Mouse (Mus musculus) layer of hippocampus, adult 9-11 months (tissue): Measurements from ENCODE around the gene Cdh22.

Source experiments
- DNase-seq: peaks from one replicate; pipeline ENCODE4 v3.0.0; 2022

The Cdh22 gene

GRCm38 (mm10) chr2:165234613-165235291, at the start of gene Cdh22:
Gene Cdh22 (minus strand): TSS chr2:165234853.
- DNase-seq: peak; percentile 67

GRCm38 (mm10) chr2:165284377-165284776, 49.7 kb upstream of the Cdh22 start:
- DNase-seq: no peak

- DNase-seq: no peak
Measured at GRCm38 (mm10) chr2:165283644-165284043, 49.0 kb upstream of the Cdh22 start.

DNA sequence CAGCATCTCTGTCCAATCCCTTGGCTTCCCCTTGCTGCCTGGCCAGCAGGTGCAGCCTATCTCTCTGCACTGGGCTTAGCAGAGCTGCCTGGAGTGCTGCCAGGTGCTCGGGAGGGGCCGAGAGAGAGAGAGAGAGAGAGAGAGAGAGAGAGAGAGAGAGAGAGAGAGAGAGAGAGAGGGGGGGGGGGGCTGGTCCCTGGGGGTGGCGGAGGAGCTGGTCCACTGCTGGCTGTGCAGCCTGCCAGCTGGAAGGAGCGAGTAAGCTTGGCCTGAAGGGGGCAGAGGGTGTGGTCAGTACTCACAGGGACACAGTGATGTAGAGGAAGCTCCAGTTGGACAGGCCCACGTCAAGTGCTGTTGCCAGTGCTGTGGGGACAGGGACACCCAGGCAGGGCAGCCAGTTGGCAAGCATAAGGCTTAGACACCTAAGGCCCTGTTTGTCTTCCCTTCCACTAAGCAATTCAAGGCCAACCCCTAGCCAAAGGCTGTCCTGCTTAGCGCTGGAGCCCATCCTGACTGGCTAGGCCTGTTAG, 47.2 kb upstream of the Cdh22 start:
- DNase-seq: no peak

DNA sequence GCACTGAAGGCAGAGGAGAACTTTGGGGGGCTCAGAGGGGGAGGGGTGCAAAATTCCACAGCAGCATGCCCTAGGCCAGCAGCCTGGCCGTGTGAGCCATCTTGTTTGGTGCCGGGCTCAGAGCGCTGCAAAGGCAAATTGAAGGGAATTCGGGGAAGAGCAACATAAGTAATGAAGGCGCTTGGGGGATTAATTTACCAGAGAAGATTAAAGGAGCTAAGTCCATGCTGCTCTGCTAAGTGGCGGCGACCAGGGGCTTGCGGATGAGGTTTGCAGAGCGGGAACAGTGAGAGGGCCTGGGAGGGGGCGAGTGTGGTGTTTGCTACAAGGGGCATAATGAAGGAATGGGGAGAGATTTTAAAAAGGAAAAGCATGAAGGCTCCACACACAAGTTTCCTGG, 44.7 kb upstream of the Cdh22 start:
- DNase-seq: no peak

DNA sequence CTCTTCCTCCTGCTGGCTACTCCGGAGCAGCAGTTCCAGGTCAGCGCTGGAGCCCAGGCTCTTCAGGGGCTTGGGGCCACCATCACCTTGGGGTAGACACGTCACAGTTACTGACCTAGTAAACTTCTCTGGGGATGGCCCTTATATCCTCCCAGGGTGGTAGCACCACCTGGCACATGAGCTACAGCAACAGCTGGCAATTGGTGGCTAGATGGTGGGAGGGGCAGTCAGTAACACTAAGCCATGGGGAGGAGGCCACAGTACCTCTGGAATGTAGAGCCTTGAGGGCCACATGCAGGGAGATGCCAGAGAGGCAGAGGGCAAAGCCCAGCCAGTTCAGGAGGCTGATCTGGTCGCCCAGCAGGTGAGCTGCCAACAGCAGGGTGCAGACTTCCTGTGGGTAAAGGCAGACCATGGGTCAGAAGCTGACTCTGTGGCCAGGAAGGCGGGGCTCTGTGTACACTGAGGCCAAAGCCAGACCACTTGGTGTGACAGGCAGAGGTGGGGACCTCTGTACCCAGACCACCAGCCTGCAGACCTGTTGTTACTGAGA, 42.6 kb upstream of the Cdh22 start:
- no peak for DNase-seq

- peak; percentile 61 for DNase-seq
Measured at GRCm38 (mm10) chr2:165275824-165276223, 41.2 kb upstream of the Cdh22 start.

DNA sequence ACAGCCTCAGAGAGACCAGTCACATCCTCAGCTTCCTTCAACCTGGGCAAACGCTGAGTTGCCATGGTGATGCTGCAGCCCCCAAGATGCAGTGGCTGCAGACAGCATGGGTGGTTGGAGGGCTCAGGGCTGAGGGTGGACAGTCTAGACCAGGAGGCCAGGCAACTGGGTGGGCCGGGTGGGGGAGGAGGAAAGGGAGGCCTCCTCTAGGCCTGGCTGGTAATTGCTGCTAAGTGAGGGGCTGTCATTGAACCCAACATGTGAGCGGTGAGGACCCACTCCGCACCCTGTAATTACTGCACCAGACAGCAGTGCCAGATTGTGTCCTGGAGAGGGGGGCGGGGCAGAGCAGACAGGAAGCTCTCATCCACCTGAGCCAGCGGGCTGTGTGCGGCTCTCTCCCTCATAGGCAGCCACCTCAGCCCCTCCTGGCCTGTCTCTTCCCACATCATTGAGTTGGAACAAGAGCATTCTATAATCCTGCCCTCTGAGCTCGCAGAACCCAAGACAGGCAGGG, 40.5 kb upstream of the Cdh22 start:
- no peak for DNase-seq

DNA sequence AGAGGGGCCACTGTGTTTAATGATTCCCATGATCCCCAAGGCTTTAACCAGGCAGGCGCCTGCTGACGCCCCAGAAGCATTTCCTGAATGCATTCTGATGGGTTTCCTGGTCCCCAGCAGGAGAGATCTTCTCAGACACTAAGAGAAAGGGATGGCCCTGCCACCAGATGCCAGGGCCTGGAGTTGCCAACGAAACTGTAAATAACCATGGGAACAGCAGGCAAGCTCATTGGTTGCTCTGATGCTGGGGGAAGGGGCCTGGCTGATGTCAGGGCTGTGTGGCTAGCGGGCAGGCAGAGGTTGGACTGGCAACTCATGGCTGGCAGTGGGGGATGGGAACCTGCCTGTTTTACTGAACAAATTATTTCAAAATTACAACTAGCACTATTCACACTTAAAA, 38.9 kb upstream of the Cdh22 start:
- DNase-seq: no peak

DNA sequence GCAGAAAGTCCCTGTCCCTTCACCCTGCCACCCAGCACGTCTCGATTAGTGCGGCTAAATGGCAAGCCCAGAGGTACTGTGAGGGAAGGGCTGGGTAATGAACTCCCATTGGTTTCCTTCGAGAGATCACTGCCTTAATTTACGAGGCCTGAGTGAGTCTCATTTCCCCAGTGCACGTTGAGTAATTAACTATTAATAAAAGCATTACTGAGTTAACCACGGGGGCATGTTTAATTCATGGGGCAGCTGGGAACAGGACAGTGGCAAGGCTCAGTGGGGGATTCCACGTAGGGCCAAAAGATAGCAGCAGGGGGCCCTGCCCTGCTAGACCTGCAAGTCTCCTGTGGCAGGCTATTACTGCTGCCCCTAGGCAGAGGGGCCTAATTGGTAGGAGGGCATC, 36.7 kb upstream of the Cdh22 start:
- no peak for DNase-seq

- no peak for DNase-seq
Measured at GRCm38 (mm10) chr2:165270858-165271257, 36.2 kb upstream of the Cdh22 start.

DNA sequence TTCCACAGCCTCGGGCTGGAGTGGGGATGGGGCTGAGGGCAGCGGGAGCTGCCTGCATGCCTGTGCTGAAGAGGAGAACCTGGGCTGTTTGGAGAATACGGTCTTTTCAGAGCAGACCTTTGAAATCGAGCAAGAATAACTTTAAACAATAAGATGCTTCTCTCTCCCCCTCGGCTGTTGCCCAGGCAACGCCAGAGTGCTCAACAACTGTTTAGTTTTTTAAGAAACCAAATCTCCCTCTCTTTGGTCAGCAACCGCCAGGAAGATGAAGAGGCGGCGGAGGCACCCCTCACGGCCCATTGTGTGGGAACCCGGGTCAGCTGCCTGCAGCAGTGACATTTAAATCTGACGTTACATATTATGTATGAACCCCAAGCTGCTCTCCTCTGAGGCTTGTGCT, 32.1 kb upstream of the Cdh22 start:
- DNase-seq: no peak

- no peak for DNase-seq
Measured at GRCm38 (mm10) chr2:165263861-165264260, 29.2 kb upstream of the Cdh22 start.

DNA sequence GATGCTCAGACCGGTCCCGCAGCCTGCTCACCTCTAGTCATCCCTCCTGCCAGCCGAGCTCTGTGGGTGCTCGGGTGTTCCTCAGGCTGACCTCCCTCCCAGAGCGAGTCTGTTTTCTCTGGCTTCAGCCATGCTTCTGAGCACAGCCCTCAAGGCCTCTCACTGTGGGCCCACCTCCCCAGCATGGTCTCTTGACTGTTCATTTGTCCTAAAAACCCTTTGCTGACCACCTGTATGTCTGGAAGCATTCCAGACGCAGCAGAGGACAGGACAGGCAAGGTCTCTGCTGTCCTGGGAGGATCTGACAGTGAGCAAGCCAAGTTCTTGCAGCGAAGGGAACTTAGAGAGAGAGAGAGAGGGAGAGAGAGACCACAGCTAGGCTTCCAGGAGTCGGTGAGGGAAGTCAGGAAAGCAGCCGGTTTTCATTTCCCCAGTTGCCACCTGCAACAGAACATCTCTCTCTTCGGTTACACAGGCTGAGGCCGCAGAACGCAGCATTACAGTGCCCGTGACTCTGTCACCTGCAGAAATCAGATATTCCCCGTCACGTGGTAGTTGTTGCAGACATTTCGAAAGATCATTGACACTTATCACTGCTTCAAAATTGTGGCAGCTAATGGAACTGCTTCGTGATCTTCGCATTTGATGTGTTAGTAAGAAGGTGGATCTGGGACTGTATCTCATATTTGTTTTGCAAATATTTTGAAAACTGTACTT, 27.8 kb upstream of the Cdh22 start:
- DNase-seq: no peak

- no peak for DNase-seq
Measured at GRCm38 (mm10) chr2:165259859-165260258, 25.2 kb upstream of the Cdh22 start.

GRCm38 (mm10) chr2:165258321-165258720, 23.7 kb upstream of the Cdh22 start:
- DNase-seq: no peak

DNA sequence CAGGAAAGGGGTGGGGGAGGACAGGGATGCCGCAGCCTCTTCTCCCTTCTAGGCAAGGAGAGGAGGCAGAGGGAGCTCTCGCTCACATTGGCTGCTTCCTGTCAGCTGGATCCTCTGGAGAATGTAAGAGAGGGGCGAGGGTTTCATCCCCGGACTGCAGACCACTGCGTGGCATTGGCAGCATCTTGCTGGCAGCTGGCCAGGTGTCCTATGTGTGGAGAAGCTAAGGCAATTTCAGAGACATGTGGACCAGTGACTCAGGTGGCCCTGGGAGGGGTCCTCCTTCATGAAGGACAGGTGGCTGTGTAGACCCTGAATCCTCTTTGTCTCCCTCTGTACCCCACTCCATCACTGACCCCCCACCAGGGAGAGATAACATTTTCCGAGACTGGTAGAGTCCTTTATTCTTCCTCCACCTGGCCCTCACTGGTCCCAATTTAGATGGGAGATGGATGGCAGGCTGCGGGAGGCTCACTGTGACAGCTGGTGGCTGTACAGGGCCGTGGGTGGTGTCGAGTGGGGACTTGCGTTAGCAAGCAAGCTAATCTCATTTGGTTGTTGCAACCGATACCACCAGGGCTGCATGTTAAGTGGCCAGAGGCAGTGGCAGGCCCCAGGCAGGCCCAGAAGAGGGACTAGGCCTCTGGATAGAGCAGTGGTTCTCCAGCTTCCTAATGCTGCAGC, 22.6 kb upstream of the Cdh22 start:
- DNase-seq: no peak

GRCm38 (mm10) chr2:165256213-165256612, 21.6 kb upstream of the Cdh22 start:
- DNase-seq: no peak

DNA sequence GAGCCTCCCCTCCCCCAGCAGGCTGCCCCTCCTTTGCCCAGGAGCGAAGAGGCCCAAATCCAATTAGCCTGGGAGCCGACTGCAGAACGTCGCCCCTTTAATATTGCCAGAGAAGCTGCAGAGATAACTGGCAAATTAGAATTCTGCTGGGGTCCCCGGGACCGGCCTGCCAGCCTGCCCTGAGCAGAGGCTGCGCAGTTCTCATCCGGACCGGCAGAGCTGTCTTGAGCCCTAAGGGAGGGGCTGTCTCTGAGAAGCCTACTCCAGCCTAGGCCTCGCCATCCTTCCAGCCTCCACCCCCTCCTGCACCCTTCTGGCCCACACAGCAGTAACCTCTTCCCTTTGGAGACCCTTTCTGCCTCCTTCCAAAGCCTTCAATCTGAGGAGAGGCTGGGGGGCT, 19.2 kb upstream of the Cdh22 start:
- DNase-seq: no peak

- no peak for DNase-seq
Measured at GRCm38 (mm10) chr2:165253269-165253668, 18.6 kb upstream of the Cdh22 start.

GRCm38 (mm10) chr2:165252801-165253200, 18.1 kb upstream of the Cdh22 start:
- DNase-seq: no peak

GRCm38 (mm10) chr2:165252381-165252780, 17.7 kb upstream of the Cdh22 start:
- DNase-seq: no peak

DNA sequence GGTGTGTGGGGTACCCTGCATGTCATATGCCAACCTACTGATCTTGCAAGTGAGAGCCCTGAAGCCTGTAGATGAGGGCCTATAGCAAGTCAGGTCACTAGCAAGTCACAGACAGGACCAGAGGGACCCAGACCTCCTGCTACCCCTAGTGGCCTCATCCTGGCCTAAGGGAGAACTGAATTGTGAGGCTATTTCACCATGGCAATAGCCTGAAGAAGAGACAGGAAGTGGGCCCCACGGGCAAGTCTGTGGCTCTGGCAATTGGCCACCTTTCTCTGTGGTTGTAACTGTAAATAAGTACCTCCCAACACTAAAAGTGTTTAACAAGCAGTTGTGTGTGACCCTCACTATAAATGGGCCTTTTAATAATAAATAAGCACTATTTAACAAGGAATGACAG, 16.2 kb upstream of the Cdh22 start:
- DNase-seq: no peak
